Mouse (Mus musculus) small intestine, adult 2 months (tissue): ENCODE measurements around the gene Ccdc6.

ENCODE experiments used
- CTCF ChIP-seq: fragments of 200-500 bp; IDR thresholded peaks from 2 replicates; pipeline ENCODE4 v1.5.1; 2012; ENCODE audit warnings: low read depth, mild to moderate bottlenecking, control low read depth, inconsistent platforms, low read length, moderate library complexity, mixed read lengths; ENCODE audit not compliant: insufficient replicate concordance, insufficient read length; ENCODE audit errors: extremely low read depth
- POLR2A ChIP-seq: fragments of 200-500 bp; IDR thresholded peaks from 2 replicates; pipeline ENCODE4 v1.6.1; 2012; ENCODE audit warnings: low read depth, mild to moderate bottlenecking, control low read depth, inconsistent platforms, low read length, moderate library complexity

DNA sequence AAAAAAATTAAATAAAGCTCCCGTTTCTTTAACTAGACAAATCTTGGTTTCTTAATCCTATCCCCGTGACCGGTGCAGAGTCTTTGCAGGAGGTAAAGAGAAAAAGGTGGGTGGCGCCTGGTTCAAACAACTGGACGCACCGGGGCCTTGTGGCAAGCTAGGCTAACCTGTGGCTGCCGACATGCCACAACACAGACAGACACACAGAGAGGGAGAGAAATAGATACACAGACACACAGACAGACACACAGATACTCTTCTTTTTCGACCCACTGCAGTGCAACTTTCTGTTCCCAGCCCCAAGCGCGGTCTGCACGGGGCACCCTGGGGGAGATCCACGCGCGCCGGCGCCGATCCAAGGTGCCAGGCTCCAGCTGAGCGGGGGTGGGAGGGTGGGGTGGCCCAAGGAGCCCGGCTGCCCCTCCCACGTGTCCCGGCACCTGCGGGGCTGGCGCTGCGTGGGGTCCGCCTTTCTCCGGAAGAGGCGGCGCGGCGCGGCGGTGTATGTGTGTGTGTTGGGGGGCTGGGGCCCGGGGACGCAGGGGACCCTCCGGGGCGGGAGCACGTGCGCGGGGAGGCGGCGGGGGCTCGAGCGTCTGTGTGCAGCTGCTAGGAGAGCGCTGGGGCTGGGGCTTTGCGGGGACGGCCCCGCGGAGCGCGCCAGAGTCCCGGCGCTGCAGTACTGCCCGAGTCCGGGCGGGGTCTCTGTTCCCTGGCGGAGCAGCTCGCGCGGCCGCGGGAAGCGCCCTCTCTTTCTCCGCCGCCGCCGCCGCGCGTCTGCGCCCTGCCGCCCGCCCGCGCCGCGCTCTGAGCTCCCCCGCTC is at the start of gene Ccdc6:
- peak; percentile 57 for TF ChIP-seq CTCF
- TF ChIP-seq POLR2A: no peak
